Mouse (Mus musculus): ENCODE measurements around the gene Gm28230.

- no peak for TF ChIP-seq USF1 (IDR thresholded peaks at IDR 0.05; ENCODE audit: low read depth)
- no peak for TF ChIP-seq CTCF (IDR thresholded peaks at IDR 0.05; ENCODE audit: control insufficient read depth, insufficient read depth, insufficient read length)
Measured at GRCm38 (mm10) chr2:74741252-74741978, 14.9 kb downstream of the Gm28230 start.
